Mouse (Mus musculus) gastrocnemius, postnatal 14 days (tissue): ENCODE data around the gene Timp1. TPM values are rescaled to one million over a fixed set of nuclear protein-coding genes. Genes with fewer than 3 reads are reported as not detected.

Experiments used
- DNase-seq: peaks from one replicate; pipeline ENCODE4 v3.0.0; 2021; ENCODE audit warnings: mixed read lengths
- intact Hi-C: fragments of 180-260 bp; cut with DNase I; formaldehyde crosslinking; loops from one replicate; pipeline ENCODE4 v1.15.1; 2025; ENCODE audit warnings: low total_unique reads
- long read RNA-seq, 2 experiments: library from polyadenylated mRNA; stranded (forward); transcript quantifications; one replicate each; pipeline ENCODE4 v2.0.0; 2021
- total RNA-seq, 2 experiments: library from RNA; stranded (reverse); gene quantifications; 2 replicates each; pipeline ENCODE4 v1.2.3; 2021

The Timp1 gene
- 1 to 10 TPM; 4.8 to 5.8 TPM for total RNA-seq
- long read RNA-seq, experiment 1, partial matches to known transcripts = 0 of 3 reads
- long read RNA-seq, experiment 1, other reads (novel, unspliced or antisense) = 0 of 3 reads
- long read RNA-seq, experiment 2, partial matches to known transcripts = 0 of 5 reads
- long read RNA-seq, experiment 2, other reads (novel, unspliced or antisense) = 0 of 5 reads

DNA sequence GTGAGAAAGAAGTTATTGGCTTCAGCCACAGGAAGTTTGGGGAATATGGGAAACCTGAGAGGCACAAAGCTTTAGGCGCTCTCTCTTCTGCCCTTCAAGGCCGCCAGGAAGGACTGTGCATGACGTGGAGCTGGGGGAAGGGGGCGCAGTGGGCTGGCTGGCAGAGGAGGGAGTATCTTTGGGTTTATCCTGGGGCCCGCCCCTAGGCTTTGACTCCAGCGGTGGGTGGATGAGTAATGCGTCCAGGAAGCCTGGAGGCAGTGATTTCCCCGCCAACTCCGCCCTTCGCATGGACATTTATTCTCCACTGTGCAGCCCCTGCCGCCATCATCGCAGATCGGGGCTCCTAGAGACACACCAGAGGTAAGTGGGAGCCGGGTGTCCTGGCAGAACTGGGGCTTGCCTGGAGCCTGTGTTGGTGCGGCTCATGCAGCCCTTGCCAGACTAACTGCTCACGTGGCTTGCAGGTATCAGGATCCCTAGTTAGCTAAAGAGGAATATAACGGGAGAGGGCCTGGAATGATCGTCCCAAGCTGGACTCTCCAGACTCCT lies at the start of gene Timp1:
TSS of gene Timp1 (plus strand) at position 205 of the 552 bp plus-strand sequence.
- intact Hi-C loops = no loop called here
- DNase-seq = peak; percentile 50

DNA sequence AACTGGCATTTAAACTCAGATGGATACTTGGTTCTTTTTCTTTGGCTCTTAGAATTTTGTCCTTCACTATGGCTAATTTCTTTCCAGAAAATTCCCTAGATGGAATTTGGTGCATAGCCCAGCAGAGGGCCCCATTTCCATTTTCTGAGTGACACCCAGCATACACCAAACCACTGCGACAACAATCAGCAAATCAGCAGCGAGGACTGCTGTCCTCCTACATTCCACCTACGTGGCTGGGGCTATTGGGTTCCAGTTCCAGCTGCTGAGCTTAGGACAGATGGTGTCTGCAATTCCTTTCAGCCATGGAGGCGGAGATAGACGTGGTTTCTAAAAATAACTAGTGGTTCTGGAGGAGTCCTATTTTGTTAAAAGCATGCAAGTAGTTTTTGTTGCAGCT lies 41.0 kb upstream of the Timp1 start:
- intact Hi-C loops = no loop called here

DNA sequence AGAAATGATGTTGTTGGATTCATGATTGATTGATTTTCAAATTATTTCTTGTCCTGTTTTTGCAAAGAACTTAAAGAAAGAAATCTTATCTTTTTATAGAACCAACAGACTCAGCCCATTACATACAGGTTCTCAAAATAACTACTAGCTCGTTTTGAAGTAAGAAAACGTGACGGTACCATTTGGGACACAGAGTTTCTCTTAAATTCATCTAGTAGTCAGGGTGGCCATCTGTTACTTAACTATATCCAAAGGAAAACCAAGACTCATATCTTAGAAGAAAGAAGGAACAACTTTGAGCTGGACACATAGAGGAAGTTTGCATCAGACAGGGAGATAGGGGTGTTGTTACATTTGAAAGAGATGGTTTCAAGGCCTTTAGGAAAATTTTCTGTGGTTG lies 22.7 kb upstream of the Timp1 start:
- DNase-seq = no peak
- intact Hi-C loops = no loop called here

More for the DNA sequence above, 41.0 kb upstream of the Timp1 start:
- peak; percentile 75 for DNase-seq

DNA sequence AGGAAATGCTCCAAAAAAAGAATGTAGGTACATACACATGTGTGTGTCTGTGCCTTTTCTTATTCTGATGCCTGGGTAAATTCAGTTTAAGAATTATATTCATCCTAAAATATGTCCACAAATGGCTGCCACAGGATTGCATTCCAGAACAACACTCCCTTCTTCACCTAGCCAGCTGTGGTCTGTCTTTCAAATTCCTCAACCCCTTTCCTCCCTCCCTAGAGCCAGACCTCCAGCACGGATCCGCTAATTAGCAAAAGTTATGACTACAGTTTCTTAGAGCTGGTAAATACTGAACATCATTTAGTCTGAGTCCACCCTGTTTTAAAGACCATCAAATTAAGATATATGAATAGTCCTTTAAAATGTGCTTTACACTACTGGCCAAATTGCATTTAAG lies 22.1 kb upstream of the Timp1 start:
- DNase-seq = no peak
- intact Hi-C loops = no loop called here

DNA sequence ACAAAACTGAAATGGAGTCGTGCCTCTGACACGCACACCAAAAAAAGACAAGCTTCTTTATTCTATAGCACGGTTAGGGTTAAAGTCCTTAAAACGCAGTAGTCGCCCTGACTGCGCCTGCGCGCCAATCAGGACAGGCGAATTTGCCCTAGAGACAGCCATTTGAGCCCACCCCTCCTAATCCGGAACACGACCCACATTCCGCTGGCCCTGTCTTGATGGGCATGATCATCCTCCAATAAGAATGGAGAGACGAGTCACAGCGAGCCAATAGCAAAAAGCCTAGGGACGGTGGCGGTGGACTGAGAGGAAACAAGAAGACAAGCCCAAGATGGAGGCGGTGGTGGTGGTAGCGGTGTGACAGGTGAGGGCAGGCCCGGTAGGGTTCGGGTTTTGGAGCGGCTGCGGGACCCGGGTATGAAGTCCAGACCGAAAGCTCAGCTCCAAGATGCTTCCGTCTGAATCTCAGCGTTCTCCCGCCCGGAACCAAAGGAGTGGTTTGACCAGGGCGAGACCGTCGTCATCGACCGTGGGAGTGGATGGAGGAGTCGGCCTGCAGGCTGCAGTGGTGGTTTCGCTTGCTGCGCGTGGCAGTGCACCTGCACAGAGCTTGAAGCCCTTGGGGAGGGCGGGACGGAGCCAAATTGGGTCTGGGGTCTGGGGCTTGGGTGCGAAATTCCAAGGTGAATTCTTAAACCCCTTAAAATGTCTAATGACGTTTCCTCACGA lies 21.5 kb upstream of the Timp1 start:
- intact Hi-C loops = no loop called here
- peak; percentile 86 for DNase-seq

DNA sequence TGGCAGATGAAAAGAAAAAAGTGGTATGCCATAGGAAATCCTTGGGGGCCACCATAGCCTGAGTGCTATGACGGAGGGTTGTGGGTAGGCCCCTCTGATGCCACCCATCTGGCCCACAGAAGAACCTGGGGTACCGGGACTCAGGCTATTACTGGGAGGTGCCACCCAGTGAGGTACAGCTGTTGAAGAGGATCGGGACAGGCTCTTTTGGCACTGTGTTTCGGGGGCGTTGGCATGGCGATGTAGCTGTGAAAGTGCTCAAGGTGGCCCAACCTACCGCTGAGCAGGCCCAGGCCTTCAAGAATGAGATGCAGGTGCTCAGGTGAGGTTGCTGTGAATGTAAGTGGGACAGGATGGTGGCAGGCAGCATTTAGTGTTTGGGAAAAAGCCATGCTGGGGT lies 16.2 kb upstream of the Timp1 start:
- intact Hi-C loops = no loop called here
- no peak for DNase-seq

DNA sequence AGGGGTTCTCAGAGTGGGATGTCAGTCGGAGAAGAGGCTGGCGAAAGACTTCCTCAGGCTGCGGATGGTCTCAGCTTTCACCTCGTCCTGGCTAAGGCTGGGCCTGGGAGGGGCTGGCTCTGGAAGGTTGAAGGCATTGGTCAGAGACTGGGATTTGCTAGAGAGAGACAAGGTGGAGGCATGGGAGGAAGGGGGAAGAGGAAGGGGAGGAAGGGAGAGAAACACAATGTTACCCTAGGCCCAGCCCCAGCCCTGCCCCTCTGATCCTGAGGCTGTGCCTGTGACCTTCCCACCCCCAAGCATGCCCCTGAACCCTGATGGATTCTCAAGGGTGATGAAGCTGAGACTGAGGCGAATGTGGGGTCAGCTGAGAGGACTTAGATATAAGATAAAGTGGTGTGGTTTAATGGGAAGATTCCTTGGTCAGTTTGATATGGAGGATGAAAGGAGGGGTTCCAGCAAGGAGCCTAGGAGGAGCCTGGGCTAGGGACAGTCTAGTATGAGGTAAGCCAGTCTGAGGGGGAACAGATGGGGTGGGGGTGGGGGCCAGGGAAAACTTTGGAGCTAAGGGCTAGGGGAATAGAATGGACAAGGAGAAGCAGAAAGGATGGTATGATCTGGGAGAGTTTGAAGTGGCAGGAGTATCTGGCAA lies 8.4 kb upstream of the Timp1 start:
- intact Hi-C loops = no loop called here
- DNase-seq = no peak

DNA sequence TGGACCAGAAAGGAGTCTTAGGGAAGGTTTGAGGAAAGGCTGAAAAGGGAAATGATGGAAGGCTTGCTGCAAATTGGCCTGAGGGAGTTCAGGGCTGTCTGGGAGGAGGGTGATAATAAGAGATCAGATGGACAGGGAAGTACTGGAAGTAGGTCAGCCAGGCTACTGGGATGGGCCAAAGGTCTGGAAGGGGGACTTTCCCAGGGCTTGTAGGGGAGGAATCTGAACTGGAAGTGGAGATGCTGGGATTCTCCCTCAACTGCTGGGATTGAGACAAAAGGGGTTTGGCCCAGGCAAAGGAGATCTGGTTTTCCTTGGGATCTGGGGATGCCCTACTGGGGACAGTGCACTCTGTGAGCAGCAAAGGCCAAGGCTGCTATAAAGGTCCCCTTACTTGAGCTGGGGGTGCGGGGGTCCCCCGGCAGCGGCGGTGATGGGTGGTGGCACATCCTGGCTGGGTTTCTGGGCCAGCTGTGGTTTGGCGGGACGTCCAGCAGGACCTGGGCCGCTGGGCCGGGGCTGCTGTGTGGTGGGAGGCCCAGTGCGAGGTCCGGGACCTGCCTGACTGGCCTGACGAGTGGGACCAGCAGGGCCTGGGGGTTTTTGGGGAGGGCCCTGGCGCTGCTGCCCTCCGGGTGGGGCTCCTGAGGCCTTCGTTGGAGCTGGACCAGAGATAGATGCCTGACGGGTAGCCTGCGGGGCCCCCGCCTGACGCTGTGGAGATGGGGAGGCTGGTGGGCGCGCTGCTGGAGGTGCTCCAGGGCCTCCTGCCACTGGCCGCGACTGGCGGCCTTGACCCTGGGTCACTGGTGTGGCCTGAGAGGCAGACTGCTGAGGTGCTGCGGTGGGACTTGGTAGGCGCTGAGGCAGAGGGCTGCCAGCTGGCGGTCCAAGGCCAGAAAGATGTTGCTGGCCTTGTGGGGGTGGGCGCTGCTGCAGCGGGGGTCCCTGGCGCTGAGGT lies 7.6 kb upstream of the Timp1 start:
- intact Hi-C loops = no loop called here
- DNase-seq = peak; percentile 26

DNA sequence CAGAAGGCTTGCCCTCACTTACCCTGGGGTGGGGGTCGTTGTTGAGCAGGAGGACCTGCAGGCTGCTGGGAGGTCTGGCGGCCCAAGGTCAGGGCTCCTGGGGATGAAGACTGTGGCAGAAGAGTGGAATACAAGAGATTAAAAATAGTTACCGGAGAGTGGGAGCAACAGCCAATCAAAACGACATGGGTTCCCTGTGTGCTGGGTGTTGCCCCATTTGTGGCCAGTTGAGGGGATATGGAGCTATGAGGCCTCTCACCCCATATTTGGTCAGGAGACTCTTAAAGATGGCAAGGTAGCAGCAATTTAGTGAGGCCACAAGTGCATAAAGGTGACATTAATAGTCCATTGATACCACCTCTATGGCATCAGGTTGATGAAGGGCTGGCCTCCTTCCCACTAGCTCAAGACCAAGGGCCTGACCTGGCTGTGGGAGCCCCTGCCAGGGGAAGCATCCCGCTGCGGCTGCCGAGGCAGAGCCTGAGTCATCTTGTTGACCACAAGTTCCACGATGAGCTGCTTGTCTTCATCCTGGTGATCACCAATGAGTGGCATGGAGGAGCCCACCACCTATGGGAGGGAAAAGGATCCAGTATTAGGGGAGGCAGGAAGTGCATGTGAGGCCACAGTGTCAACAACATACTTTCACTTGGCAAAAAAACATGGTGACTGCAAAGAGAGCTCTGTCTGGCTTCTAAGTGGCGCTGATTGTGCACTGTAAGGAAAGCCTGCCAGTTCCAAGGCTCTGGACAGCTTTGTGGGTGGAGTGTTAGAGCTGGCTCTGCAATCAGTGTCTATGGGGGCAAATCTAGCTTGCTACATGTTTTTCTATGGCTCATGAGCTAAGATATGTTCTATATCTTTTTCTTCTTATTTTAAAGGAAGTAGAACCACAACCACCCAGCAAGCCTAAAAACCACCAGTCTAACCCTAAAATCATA lies 6.5 kb upstream of the Timp1 start:
- DNase-seq = no peak
- intact Hi-C loops = no loop called here

DNA sequence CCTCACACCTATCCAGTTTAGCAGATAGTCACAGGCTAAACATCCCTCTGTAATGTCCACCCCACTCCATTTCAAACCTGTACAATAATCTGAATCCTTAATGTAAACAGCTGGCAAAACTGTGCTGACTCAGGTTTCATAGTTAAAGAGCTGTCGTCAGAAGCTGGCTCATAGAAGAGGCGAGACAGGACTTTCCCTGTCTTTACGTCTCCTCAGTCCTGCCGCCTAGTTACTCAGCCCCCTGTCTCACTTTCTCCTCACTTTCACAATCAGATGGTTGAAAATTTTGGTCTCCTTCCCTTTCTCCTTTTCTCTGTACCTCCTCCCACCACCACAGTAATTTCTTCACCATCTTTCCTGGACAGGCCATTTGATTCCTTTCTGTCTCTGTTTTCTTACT lies 1.9 kb upstream of the Timp1 start:
- no peak for DNase-seq
- intact Hi-C loops = no loop called here

DNA sequence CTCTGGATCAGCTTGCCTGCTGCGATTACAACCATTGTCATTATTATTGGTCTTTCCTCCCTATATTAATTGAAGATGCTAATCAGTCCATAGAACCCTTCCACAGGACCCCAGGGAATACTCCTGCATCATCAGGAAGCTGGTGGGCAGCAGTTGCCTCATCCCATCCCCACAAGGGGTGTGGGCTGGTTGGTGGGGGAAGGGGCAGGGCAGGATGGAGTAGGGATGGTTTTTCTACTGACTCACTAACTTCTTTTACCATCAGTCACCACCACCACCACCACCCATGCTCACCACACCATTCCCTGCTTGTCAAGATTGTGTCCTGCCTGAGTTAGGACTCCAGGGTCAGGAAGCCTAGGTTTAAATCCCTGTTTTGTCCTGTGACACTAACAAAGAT lies 763 bp upstream of the Timp1 start:
- intact Hi-C loops = no loop called here
- DNase-seq = no peak

DNA sequence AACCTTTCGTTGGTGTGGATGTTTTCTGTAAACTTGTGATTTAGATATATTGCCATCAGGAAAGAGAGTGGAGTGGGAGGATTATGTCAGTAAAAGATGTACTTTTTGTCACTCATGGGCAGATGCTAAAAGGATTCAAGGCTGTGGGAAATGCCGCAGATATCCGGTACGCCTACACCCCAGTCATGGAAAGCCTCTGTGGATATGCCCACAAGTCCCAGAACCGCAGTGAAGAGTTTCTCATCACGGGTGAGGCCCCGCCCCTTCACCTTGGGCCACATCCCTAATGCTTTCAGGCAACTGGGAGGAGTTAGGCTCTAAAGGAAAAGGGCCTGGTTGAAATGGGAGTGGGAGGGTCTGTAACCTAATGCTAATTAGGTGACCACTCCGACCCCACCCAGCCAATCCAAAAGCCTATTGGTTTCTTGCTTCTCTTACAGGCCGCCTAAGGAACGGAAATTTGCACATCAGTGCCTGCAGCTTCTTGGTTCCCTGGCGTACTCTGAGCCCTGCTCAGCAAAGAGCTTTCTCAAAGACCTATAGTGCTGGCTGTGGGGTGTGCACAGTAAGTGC lies 3.0 kb downstream of the Timp1 start:
- no peak for DNase-seq
- intact Hi-C loops = no loop called here

DNA sequence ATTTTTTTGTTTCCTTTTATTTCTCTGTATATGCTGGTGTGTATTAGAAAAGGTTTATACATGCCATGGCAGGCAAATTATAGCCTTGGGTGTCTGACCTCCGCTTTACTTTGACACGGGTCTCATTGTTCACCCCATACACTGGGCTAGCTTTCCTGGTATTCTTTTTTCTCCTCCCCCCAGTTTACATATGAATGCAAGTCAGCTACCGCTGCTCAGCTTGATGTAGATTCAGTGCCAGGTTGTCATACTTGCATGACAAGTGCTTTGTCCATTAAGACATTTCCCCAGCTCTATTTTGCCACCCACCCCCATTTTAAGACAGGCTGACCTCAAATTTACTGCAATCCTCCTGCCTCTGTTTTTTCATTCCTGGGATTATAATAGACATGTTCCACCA lies 5.3 kb downstream of the Timp1 start:
- no peak for DNase-seq
- intact Hi-C loops = no loop called here

DNA sequence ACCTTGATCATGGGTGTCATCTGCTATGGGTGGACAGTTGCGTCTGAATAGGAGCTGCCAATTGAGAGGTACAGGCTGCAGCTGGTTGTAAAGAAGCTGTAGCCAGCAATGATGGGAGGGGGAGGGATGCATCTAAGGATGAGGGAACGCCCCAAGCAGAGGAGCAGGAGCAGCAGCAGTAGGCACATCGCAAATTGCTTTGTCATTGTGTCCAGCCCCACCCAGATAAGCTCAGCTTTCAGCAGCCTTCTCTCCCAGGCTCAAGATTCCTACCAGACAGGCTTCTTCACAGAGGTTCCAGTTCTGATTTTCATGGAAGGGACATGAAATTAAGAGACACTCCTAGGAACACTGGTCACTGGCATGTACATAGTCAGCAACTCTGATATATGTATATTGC lies 40.1 kb downstream of the Timp1 start:
- intact Hi-C loops = no loop called here
- no peak for DNase-seq

DNA sequence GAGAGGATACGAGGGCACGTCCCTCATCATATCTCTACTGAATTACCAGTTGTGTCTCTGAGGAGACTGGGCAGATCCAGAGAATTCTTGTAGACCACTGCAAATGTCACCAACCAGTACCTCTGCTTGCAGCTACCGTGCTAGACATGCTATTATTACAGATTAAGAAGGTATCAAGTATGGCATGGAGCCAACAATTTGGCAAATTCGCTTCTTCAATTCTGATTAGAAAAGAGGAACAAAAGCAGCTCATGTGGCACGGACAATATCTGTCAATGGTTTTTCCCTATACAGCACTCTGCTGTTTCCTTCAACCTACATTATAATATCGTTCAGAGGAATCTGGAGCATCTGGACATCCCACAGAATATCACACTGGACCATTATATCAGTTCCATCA lies 43.8 kb downstream of the Timp1 start:
- intact Hi-C loops = no loop called here
- no peak for DNase-seq

DNA sequence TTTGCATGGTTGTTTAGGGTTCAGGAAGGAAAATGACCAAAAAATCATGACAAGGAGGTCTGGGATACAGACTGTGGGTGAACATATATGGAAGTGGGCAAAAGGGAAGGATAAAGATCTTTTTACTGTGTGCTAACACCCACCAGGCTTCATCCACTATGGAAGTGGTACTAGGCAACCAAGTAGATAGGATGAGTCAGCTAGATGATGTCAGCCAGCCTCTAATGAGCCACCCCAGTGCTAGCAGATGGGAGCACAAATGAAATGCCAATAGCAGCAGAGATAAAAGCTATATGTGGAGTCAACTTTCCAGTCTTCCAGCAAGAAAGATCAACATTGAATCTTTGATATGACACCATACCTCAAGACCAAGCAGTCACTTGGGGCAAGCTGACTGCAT lies 45.1 kb downstream of the Timp1 start:
- intact Hi-C loops = no loop called here
- no peak for DNase-seq

DNA sequence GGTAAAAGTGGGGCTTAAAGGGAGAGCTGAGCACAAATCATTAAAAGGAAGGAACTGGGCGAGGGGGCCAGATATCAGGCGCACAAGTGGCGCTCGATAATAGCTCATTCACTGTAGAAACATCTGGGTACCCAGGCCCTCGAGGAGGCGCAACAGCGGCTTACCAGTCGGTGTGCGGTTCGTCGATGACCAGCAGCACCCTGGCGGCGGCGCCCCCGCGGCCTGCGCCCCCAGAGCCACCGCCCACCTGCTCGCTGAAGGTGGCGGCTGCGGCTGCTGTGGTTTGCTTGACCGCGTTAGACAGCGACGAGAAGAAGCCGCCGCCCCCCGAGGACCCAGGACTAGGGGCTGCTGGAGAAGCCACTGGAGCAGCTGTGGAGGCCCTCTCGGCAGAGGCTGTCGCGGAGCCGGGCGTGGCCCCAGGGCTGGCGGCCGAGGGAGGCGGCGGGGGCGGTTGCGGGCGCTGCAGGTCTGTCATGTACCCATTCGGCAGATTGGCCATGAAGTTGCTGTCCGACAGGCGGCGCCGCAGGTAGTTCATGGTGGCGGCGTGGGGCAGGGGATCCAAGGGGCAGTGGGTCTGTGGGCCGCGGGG lies 50.4 kb downstream of the Timp1 start:
- intact Hi-C loops = no loop called here
- DNase-seq = no peak

DNA sequence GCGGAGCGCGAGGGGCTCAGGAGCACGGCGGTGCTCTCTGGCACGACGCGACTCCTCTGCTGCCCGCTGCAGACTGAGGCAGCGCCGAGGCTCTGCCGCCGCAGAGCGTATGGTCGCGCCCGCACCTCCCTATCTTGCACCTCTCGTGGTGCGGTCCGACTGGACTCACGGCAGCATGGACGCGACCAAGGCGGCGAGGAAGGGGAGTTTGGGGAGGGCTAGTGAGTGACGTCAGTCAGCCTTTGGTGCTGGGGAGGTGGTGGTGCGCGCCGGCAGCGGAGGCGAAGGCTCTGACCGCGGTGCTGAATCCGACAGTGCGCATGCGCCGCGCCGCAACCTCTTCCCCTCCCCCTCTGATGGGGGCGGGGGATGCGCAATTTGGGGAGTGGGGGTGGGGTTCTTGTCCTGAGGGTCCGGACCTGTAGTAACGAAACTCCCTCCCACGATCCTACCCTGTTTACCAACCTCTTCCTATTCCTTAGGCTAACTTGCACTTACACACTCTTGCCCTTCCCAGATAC lies 50.9 kb downstream of the Timp1 start, which contains the start of gene Syn1:
TSS of gene Syn1 (minus strand) at position 161 of the 521 bp plus-strand sequence.
- DNase-seq = peak; percentile 75
- intact Hi-C loops = no loop called here
